Mouse (Mus musculus): Measurements from ENCODE around the gene Rdh12.

GRCm38 (mm10) chr12:79208703-79209464, at the start of gene Rdh12:
- TF ChIP-seq CTCF (conservative IDR thresholded peaks at IDR 0.05; ENCODE audit: low read length) (no peak), POU5F1 (IDR thresholded peaks at IDR 0.05; ENCODE audit: borderline replicate concordance, low read length) (no peak), NANOG (IDR thresholded peaks at IDR 0.05; ENCODE audit: borderline replicate concordance, low read length) (no peak)

Measured in E14TG2a.4 (cell line).